Mouse (Mus musculus) spleen, postnatal 0 days (tissue): ENCODE results near the gene Ppp2r2c. TPM values are rescaled to one million over a fixed set of nuclear protein-coding genes. Genes with fewer than 3 reads are reported as not detected.

ENCODE experiments used
- polyA plus RNA-seq: library from polyadenylated mRNA; unstranded; fragments of >200 nt; fragmentation: Nextera tagmentation; extraction: Ambion mirVana; gene quantifications from 2 replicates; pipeline ENCODE4 v1.2.1, GENCODE M21; 2015

The Ppp2r2c gene
- polyA plus RNA-seq = 0.02 TPM in 1 of 2 replicates, not detected in the other

GRCm38 (mm10) chr5:36868266-36869090 lies at the start of gene Ppp2r2c:
TSS of gene Ppp2r2c (plus strand) at chr5:36868513.

GRCm38 (mm10) chr5:36829913-36830879 lies 38.1 kb upstream of the Ppp2r2c start, which contains the start of gene Man2b2:
TSS of gene Man2b2 (minus strand) at chr5:36830653.

GRCm38 (mm10) chr5:36988781-36989624 lies 120.7 kb downstream of the Ppp2r2c start, which contains the start of gene Wfs1:
TSS of gene Wfs1 (minus strand) at chr5:36989205.

Other genes with a start within 250 kb of the Ppp2r2c start
- 24.1 and 26.3 TPM in 2 replicates for gene D5Ertd579e, start 172.5 kb upstream of the Ppp2r2c start, polyA plus RNA-seq
- 21.6 and 22.2 TPM in 2 replicates for gene Bloc1s4, start 119.9 kb upstream of the Ppp2r2c start, polyA plus RNA-seq
- 171 and 187 TPM in 2 replicates for gene Mrfap1, start 71.7 kb upstream of the Ppp2r2c start, polyA plus RNA-seq
- 10.1 and 14.3 TPM in 2 replicates for gene Man2b2, start 37.9 kb upstream of the Ppp2r2c start, polyA plus RNA-seq
- 1.3 TPM in 2 replicates for gene Wfs1, start 120.7 kb downstream of the Ppp2r2c start, polyA plus RNA-seq
- 0.02 TPM in 1 of 2 replicates, not detected in the other for gene Gm1043, start 216.9 kb downstream of the Ppp2r2c start, polyA plus RNA-seq